Mouse (Mus musculus): ENCODE data around the gene 4930524B15Rik.

DNA sequence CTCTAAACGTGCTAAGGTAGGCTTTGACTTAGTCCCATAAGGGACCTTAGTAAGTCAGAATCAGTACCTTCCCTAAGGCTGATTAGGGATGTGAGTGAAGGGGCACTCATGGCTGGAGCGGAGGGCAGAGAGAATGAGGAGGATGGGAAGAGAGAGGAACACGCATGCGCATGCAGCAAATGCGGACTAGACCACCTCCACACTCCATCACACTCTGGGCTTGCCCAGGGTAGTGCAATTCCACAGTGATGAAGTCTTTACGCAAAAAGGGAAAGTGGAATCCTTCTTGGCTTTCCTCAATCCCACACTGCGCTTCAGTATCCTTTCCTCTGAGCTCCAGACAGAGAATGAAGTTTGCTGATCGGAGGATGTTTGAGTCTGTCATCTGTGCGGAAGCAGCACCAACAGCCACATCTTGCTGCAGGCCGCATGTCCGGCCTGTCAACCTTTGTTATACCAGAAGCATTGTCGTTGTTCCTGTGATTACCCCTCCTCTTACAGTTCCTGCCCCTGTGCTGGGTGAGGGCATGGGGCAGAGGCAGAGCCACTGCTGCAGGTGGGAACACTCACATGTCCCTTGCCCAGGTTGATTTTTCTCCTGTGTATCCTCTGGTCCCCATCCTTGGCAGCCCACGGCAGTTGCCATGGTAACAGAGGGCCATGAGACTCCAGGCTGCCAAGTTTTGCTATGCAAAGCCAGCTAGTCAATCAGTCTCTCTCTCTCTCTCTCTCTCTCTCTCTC lies 24.3 kb upstream of the 4930524B15Rik start:
- no peak for TF ChIP-seq CTCF (IDR thresholded peaks at IDR 0.05; ENCODE audit: low read depth, low read length)
- TF ChIP-seq EP300 (IDR thresholded peaks at IDR 0.05; ENCODE audit: insufficient read depth, low read depth, low read length), result no peak
- no peak for TF ChIP-seq POLR2A (IDR thresholded peaks at IDR 0.05; ENCODE audit: insufficient read depth, low read length)

Measured in ES-Bruce4 (cell line).